Mouse (Mus musculus) thymus, postnatal 0 days (tissue): ENCODE measurements at regions not wholly inside any gene's neighbourhood (a gene's known extent, or its start where the extent isn't known, plus 50 kb on each side); places are given as distances from the start of the nearest gene placed in this dataset.
A peak's percentile ranks its signal among the peaks of the same experiment; 100 is the strongest.

ENCODE experiments used
- DNase-seq: peaks from one replicate; pipeline ENCODE4 v3.0.0-alpha.2; 2015; ENCODE audit warnings: low spot score

DNA sequence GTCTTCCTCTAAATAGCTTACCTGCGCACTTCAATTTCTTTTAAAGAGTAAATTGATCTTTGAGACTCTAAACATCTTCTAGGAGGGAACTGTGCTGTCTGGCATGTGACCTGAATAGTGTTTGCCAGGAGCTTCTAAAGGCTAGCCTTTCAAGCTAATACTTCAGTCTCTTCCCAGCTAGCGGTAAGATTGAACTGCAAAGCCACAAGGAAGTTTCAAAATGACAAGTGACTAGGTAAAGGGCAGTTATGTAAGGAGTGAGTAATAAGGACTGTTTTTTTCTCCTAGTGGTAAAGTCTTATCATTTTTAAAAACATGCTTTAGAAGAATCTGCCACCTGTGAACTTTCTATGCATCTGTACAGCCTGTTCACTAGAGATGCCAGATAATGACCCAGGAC, 211.1 kb downstream of the Kcnrg start:
- no peak for DNase-seq

DNA sequence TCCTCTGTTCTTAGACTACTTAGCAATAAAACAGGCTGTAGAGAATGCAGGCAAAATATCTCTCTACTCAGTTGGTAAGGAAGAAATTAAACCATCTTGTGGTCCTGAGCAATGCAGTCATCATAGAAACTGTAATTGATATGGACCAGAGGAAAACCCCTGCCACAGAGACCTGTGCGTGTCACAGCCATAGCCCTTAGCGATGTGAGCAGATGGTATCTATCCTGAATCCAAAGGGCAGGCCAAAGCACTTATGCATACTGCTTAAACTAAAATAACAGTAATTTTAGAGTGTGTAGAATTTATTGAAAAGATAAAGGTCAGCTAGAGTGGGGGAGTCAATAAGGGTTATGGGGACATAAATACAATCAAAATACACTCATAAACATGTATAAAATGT, 212.0 kb downstream of the Kcnrg start:
- DNase-seq, result no peak

DNA sequence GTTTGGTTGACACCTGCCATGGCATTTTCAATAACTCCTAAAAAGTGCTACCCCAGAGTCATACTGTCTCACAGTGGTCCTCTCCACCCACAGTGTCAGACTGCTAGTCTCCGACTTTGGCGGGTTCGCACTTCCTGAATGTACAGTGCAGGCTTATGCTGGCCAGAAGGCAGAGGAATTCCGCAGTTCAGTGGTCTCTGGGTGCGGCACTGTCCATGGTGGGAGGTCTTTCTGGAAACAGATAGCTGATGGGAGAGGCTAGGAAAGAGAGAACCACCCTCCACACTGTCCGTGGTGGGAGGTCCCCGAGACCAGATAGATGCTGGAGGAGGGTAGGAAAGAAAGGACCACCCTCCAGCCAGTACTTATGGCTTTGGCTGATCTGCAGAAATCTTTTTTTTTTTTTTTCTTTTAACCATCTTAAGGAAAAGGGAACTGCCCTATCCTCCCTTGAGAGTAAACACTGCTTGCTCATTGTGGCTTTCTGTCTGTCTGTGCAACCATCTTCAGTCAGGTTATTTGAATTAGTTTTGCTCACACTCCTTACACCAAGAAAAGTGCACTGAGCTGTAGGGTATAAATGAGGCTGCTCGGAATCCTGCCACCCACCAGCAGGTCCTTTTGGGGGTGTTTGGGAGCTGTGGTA, 227.2 kb downstream of the Kcnrg start:
- no peak for DNase-seq

DNA sequence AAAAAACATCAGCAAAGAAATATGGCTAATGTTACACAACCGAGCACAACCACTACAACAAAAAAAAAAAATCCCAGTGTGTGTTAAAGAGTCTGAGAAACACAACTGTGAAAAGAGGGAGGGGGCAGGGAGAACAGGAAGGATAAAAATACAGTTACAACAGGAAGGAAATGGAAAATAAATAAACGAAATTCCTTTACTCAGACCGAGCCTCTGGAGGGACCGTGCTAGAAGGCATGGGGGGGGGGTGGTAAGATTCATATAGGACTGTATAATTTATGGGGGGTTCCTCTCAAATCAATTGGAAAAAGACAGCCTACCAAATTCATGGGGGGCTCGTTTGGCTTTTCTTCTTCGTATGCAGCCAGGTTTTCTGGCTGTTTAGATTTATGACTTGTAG, 228.5 kb downstream of the Kcnrg start:
- DNase-seq, result no peak

DNA sequence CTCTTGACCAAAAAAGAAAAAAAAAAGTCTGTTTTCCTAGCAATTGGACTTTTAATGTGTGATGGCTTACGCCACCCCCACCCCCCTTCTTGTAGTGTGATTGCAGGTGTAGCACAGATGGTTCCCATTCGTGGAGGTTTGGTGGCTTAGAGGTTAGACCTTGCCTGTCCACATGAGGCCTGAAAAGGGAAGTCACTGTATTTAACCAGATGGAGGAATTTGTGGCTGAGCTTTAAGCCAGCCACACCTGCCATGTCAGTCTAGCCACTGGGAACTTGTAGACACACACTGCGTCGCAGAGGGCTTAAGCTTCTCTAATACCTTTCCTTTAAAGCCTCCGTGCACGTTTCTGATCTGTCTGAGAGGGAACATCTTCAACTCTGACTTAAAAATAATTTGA, 229.0 kb downstream of the Kcnrg start:
- DNase-seq, result peak; percentile 34

DNA sequence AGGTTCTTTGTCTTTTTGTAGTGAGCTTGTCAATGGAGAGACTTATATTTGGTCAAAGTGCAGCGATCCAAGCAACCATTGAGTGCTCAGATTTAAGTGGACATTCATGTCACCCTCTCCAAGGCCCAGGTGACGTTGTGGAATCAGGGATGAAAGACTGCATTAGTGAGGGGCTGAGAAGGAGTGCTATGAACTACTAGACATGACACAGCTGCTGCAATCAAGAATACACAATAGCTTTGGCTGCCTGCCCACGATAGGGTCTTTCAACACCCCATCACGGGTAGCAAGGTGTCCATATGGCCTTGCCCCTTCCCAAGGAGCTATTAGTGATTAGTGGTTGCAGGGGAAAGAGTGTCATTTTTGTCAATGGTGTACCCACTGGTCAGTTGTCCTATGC, 229.7 kb downstream of the Kcnrg start:
- DNase-seq, result no peak

DNA sequence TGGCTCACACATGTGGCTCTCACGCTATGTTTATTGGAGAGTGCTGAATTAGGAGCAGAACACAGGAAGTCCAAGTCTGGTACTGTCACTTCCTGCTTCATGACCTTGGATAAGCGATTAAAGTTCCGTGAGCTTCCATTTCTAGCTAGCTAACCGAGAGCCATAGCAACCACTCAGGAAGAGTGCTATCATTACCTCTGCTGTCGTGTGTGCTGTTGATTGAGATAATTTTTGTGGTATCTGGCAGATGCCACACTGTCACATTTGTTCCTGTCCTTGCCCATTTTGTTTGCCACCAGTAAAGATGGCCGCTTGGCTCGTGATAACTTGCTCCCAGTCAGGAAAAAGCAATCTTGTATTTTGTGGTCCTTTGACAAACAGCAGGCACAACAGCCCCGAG, 230.6 kb downstream of the Kcnrg start:
- DNase-seq, result no peak

DNA sequence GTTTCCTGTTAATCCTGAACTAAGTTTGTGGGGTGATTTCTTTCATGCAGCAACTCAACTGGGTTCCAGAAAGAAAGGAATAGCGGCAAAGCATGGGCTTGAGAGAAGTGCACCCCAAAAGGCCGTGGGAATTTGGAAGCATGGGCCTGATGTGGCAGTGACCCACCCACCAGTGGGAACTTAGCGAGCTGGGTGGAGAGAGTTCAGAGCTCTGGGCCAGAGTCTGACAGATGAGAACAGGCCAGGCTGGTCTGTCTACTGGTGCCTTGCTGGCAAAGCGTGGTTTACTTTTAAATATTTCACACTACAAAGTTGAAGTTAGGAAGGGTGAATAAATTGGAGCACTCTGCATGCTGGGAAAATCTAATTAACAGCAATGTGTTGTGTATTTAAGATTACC, 235.2 kb downstream of the Kcnrg start:
- no peak for DNase-seq

DNA sequence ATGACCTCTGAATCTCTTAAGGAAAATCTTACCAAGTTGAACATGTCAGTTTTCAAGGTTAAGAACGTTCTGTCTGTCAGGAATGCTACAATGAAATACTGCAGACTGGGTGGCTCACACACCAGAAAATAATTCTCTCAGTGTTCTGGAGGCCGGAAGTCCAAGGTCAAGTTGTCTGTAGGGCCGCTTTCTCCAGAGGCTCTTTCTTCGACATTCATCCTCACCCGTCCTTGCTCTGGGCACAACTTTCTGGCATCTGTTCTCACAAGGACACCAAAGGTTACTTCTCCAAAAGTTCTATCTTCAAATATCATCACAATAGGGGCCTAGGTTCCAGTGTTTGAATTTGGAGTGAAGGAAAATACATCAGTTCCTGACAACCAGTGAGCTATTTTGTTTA, 239.2 kb downstream of the Kcnrg start:
- DNase-seq, result no peak

DNA sequence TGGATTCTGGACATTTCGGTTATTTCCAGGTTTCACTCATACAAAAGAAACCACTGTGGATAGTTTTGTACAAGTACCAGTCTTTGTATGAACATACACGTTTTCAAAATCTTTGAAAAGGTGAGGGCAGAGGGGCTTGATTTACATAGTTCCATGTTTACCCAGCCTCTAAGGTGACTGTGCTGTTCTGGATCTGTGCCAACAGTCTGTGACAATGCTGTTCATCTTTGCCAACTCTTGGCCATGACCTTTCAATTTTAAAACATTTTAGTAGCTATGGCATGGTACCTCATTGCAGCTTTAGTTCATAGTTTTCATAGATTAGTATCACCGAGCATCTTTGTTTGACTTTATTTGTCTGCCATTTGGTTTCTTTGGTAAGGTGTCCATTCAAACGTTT, 243.0 kb downstream of the Kcnrg start:
- DNase-seq, result no peak

DNA sequence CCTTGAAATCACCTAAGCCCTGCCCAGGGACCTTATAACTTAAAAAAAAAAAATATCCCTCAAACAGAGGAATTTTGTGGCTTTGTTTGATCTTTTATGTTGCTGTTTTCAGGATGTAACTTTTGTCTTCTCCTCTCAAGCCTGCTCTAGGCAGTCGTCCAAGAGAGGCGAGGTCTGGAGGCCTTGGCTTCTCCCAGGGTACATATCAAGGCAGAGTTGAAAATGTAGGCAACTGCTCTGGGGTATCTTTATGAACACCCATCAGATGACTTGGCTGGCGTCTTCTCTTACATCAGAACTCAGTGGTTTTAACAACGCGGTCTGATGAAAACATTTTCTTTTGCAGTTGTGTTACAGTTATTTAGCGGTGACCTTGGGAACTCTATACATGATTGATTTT, 250.4 kb downstream of the Kcnrg start:
- no peak for DNase-seq

DNA sequence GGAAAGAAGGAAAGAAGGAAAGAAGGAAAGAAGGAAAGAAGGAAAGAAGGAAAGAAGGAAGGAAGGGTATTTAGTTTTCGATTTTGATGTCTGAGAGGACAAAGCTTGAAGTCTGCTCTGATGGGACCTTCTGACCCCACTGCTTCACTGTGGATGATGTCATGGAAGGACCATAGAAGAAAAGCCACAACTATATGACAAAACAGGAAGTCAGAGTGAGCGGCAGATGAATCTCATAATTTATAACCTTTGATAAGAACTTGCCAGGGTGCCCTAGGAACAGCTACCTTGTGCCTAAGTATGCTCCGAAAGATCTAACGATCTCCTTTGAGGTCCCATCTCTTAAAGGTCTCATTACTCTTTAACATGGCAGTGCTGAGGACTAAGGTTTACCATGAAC, 253.4 kb downstream of the Kcnrg start:
- DNase-seq, result no peak

DNA sequence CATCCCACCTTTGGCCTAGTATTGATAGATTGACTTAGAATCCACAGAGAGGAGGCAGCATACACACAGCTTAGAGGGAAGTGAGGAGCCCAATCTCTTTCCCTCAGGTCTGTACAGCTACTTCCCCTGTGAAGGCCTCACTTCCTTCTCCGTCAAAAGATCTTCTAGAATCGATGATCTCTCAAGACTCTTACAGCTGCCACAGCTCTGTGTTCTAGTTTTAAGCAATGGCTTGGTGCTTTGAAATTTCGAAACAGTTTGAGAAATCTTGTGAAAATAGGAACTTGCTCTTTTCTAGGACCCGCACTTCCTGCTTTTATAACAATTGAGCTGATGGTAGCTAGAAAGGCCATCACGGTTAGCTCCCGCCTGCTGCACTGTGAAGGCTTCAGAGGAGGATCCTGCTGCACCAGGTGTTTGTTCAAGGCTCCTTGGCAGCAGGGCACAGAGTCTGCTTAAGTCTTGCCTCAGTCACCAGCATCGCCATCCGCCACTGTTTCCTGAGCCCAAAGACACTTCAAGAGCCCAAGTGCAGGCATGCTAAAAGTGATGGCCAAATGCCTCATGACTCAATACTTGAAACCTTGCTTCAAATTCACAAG, 254.2 kb downstream of the Kcnrg start:
- peak; percentile 61 for DNase-seq

DNA sequence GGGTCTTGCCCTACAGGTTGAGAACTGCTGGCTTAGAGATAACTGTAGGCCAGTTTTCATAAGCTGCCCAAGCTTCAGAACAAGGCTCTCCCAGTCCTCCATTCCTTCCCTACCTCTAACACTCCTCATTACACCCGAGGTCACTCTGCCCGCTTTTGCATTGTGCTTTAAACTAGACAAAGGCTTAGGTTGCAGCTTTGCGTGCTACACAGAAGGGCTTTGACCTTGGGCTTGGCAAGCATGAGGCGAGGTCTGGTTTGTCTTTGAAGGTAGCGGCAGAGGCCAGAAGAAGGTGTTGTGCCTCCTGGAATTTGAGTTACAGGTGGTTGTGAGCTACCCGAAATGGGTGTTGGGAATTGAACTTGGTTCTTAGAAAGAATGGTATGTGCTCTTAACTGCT, 255.7 kb downstream of the Kcnrg start:
- no peak for DNase-seq

DNA sequence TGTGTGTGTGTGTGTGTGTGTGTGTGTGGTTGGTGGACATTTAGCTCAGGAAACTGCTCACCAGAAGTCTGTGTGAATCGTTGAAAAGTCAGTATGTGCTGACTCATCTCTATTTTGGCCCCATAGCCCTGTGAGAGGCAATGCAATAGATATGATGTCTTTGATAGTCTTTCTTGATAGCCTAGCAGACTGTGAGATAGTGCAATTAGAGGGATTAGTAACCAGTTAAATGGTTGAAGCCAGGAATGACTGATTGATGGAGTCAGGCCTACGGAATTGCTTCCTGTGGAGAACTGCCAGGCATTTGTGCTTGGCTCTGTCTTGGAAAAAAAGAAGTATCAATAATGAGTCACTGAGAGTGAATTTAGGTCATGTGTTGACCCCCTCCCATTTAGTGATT, 256.2 kb downstream of the Kcnrg start:
- no peak for DNase-seq

DNA sequence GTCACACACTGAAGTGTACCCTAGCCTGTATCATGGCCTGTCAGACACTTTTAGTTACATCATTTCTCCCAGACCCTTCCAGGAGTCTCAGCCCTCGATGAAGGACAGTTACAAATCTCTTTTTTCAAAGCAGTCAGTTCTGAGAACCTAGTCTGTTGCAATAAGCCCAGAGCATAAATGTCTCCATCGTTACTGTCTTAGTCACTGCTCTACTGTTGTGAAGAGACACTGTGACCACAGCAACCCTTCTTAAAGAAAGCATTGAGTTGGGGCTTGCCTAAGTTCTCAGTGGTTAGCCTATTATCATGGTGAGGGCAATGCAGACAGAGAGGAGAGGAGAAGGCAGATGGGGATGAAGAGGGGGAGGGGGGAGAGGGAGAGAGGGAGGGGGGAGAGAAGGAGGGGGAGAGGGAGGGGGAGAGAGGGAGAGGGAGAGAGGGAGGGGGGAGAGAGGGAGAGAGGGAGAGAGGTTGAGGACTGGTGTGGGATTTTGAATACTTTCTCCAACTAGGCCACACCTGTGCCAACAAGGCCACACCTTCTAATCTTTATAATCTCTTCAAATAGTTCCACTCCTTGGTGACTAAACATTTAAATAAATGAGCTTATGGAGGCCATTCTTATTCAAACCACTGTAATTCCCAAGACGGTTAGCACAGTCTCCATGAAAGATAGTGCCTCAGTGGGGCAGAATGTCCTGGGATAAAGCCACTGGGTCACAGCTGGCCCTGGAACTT, 259.4 kb downstream of the Kcnrg start:
- no peak for DNase-seq

DNA sequence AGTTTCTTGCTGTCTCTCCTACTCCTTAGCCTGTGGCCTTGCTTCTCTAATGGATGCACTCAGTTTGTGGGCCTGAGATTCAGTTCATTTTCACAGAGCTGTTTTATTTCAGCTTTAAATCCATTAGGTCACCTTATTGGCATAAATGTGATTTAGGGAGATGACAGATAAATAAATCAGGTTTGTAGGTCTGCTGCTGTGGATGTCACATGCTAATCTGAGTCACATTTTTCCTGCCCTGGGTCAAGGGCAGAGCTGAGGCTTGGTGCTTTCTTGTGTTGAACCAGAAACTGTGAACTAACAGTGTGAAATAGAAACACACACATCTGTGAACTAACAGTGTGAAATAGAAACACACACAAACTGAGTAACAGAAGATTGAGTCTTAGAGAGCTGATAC, 266.9 kb downstream of the Kcnrg start:
- DNase-seq, result no peak

DNA sequence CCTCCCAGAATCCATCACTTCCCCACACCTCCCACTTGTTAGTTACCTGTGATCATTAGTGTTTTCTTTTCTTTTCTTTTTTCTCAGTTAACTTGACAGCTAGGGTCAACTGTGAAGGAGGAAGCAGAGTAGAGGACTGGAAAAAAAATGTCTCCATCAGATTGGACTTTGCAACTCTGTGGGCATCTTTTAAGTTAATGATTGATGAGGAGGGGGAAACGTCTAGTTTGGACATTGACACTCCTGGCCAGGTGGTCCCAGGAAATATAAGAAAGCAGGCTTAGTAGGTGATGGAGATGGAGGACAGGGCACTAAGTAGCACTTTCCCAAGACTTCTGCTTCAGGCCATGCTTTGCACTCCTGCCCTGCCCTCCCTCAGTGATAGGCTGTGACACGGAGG, 272.2 kb downstream of the Kcnrg start:
- no peak for DNase-seq

DNA sequence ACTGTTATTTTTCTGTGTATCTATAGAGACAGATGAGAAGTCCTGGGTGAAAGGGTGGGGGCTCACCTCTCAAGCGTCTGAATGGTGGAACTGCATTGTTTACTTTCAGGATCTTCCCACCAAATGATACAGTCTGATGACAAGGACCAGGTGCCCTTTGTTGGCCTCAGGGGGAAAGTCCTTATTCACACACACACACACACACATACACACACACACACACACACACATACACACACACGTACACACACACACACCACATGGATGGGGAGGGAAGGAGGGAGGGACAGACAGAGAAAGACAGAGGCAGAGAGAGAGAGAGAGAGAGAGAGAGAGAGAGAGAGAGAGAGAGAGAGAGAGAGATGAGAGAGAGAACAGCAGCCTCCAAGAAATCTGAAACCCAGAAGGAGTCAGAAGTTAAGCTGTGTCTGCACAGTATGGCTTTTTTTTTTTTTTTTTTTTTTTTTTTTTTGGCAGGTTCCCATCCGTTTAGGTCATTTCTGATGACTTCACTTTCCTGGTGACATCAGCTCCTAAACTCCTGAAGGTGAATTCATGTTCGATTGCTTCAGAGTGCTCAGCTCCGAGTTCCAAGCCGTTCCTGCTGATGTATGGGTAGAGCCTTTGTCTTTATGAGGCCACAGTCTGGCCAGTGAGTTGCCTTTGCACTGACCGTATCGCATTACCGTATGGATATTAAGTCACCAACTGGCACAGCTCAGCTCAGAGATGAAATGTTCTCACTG, 273.4 kb downstream of the Kcnrg start:
- no peak for DNase-seq

DNA sequence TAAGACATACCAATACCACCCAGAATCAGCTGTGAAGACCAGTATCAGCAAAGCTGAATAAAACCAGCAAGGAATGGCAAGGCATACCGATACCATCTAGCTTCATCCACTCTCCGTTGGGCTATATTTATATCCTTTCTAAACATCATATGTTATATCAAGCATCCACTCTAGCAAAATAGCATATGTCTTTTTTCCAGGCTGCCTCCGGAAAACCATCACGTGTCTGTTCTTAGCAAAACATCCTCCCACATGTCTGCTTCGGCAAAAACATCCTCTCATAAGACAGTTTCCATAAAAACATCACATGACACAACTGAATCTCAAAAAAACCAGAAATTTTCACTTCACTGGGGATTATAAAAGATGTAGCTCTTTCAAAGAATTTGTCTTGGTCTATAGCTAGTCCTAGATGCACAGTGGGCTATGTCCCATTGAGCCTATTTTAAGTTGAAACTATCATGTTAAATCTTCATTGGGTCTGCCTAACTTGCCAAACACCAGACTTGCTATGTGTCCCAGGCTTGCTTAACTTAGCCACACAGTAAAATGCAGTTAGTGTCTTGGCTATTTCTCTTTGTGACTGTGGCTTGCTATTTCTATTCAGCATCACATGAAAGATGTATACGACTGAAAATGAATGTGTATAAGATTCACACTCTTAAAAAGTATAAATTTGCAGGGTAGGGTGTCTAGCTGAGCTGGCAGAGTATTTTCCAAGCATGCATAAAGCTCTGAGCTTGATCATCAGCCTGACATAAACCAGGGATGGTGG, 278.2 kb downstream of the Kcnrg start:
- DNase-seq, result no peak

DNA sequence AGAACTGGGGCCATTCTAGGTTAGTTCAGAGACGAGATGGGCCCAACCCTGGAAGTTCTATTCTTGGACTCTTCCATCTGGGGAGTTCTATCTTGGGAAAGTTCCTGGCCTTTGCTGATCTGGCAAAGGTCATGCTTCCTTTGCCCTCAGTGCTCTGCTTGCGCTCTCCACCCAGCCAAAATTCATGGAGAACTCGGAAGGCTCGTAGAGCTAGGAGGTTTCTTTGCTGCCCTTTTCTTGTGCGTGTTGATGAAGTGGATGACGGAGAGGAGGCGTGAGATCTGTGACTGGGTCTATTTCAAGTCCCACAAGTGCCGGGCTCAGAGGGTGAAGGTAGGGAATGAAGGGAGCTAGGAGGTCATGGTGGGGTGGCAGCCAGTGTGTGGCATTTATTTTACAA, 282.4 kb downstream of the Kcnrg start:
- DNase-seq, result no peak

DNA sequence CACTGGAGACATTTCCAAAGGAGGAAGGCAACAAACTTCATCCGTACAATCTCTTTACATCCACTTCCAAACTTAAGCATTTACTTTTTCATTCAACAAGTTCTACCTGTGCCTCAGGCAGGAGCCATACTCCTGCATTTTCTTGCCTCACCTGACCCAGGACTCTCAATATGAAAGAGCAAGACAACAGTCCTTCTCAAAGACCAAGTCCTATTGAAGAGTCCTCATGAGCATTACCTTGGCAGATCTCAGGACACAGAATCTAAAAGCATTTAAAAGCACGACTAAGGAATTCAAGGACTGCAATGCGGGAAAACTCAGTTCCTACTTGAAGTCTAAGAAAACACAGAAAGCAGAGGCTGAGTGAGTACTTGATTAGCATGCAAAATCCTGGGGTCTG, 286.5 kb downstream of the Kcnrg start:
- DNase-seq, result no peak
